Mouse (Mus musculus): Measurements from ENCODE around the gene Fam234b.

DNA sequence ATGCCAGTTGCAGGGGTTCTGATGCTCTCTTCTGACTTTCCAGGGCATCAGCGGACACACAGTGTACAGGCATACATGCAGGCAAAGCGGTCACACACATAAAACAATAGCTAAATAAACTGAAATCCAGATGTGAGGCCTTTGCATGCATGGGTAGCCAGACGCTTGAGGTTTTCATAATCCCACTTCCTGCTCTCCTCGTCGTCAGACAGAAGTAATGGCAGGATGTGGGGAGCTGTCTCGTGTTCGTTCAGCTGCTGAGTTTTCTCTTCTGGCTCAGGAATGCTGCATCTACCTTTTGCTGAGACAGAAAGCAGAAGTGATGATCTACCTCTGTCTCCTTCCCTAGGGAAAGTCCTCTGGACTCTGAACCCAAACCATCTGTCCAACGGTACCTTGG lies 20.6 kb downstream of the Fam234b start:
- TF ChIP-seq POLR2A (IDR thresholded peaks at IDR 0.05; ENCODE audit: low read depth, low read length) = no peak
- no peak for TF ChIP-seq CTCF (IDR thresholded peaks at IDR 0.05; ENCODE audit: extremely low read depth, insufficient read length, insufficient replicate concordance, low read depth, low read length)

All from small intestine, adult 2 months (tissue).